Mouse (Mus musculus) layer of hippocampus, adult 8-10 months (tissue): ENCODE results near the gene Adcy4. TPM values are rescaled to one million over a fixed set of nuclear protein-coding genes. Genes with fewer than 3 reads are reported as not detected.

Source experiments
- DNase-seq, 2 experiments: peaks; one replicate each; pipeline ENCODE4 v3.0.0; 2022; ENCODE audit warnings: low spot score in 2 of 2
- total RNA-seq, 4 experiments: library from RNA; stranded (reverse); gene quantifications; 2 replicates each; pipeline ENCODE4 v1.2.4; 2022

The Adcy4 gene
- total RNA-seq, 4 experiments from 2014 or later: 3.4 to 6.8 (median 4.8) TPM

GRCm38 (mm10) chr14:55721076-55721475, 62.8 kb downstream of the Adcy4 start:
- no peak for DNase-seq

DNA sequence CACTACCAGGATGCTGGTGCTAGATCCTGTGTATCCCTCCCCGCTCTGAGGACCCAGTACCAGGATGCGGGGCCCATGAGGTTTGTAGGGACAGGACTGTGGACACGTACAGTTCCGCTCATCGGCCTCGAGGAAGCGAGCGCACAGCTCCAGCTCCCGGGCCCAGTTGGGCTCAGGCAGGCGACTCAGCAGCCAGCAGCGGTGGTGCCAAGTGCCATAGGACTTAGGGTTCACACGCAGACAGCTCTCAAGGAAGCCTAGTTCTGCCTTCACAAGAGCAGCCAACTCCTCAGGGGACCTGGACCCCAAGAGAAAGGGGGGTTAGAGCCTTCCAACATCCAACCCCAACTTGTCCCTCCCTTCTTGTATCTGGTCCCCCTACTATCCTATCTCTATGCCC, 63.2 kb downstream of the Adcy4 start:
- DNase-seq: no peak

DNA sequence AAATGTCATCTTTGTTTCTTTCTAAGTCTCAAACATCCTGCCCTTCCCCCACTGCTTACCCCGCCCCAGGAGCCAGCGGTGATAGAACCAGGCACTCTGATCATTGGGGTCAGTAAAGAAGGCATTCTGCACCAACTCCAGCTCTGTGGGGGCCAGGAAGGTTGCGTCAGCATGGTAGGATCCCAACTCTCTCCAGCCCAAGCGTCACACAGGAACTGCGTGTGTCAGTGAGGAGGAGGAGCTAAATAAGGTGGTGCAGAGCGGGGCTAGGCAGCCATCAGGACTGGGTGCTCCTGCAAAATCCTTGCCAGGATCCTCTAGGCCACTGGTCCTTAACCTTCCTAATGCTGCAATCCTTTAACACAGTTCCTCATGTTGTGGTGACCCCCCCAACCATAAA, 64.2 kb downstream of the Adcy4 start:
- no peak for DNase-seq

Other genes with a start within 250 kb of the Adcy4 start
- gene Pck2, start 243.8 kb downstream of the Adcy4 start, total RNA-seq: 10 to 100 TPM; 43.4 to 61.5 (median 50.3) TPM
- 10 to 100 TPM; 74.0 to 93.1 (median 82.3) TPM for gene Dcaf11, start 224.1 kb downstream of the Adcy4 start, total RNA-seq
- 1 to 10 TPM in 2 of 4 experiments, under 1 TPM in 1, not detected in 1; 0.94 to 2.0 (median 1.4) TPM for gene A730061H03Rik, start 223.7 kb downstream of the Adcy4 start, total RNA-seq
- not detected for gene Fitm1, start 208.5 kb downstream of the Adcy4 start, total RNA-seq
- gene Psme1, start 206.0 kb downstream of the Adcy4 start, total RNA-seq: 10 to 100 TPM; 57.9 to 75.0 (median 67.3) TPM
- gene Emc9, start 198.8 kb downstream of the Adcy4 start, total RNA-seq: 10 to 100 TPM; 48.3 to 57.7 (median 53.8) TPM
- gene Psme2, start 193.0 kb downstream of the Adcy4 start, total RNA-seq: 10 to 100 TPM; 57.2 to 74.4 (median 69.8) TPM
- gene Rnf31, start 192.4 kb downstream of the Adcy4 start, total RNA-seq: 10 to 100 TPM; 36.5 to 56.0 (median 45.5) TPM
- gene Irf9, start 180.5 kb downstream of the Adcy4 start, total RNA-seq: 10 to 100 TPM; 15.4 to 19.1 (median 17.9) TPM
- gene Rec8, start 166.1 kb downstream of the Adcy4 start, total RNA-seq: 1 to 10 TPM; 1.1 to 2.8 (median 1.4) TPM
- gene Ipo4, start 148.1 kb downstream of the Adcy4 start, total RNA-seq: 100 to 1,000 TPM; 121 to 153 (median 140) TPM
- gene Gm49378, start 146.2 kb downstream of the Adcy4 start, total RNA-seq: 1 to 10 TPM; 4.2 to 7.5 (median 5.5) TPM
- gene Tm9sf1, start 140.3 kb downstream of the Adcy4 start, total RNA-seq: 10 to 100 TPM; 40.6 to 49.6 (median 44.7) TPM
- gene Tssk4, start 133.9 kb downstream of the Adcy4 start, total RNA-seq: 1 to 10 TPM; 1.2 to 1.9 (median 1.7) TPM
- gene Mdp1, start 123.6 kb downstream of the Adcy4 start, total RNA-seq: 10 to 100 TPM; 47.1 to 51.1 (median 49.6) TPM
- gene Gmpr2, start 112.2 kb downstream of the Adcy4 start, total RNA-seq: 10 to 100 TPM; 25.2 to 31.1 (median 28.6) TPM
- gene Nedd8, start 112.0 kb downstream of the Adcy4 start, total RNA-seq: 100 to 1,000 TPM; 290 to 309 (median 300) TPM
- gene Tinf2, start 102.3 kb downstream of the Adcy4 start, total RNA-seq: 10 to 100 TPM; 12.2 to 20.8 (median 16.0) TPM
- gene Tgm1, start 70.2 kb downstream of the Adcy4 start, total RNA-seq: 1 to 10 TPM in 2 of 4 experiments, not detected in 2; 5.4 to 8.2 TPM
- gene Rabggta, start 61.8 kb downstream of the Adcy4 start, total RNA-seq: 10 to 100 TPM; 42.8 to 53.5 (median 44.8) TPM
- 100 to 1,000 TPM in 3 of 4 experiments, 10 to 100 TPM in 1; 86.6 to 148 (median 116) TPM for gene Dhrs1, start 38.4 kb downstream of the Adcy4 start, total RNA-seq
- gene Nop9, start 38.4 kb downstream of the Adcy4 start, total RNA-seq: 10 to 100 TPM; 11.8 to 14.0 (median 13.1) TPM
- gene Cideb, start 25.6 kb downstream of the Adcy4 start, total RNA-seq: 1 to 10 TPM; 1.4 to 3.0 (median 1.7) TPM
- gene Ltb4r2, start 22.7 kb downstream of the Adcy4 start, total RNA-seq: under 1 TPM in 3 of 4 experiments, not detected in 1; 0.16 to 0.23 (median 0.22) TPM
- under 1 TPM in 1 of 4 experiments, not detected in 3; 0.32 TPM for gene Ltb4r1, start 18.1 kb downstream of the Adcy4 start, total RNA-seq
- gene Ripk3, start 4.8 kb upstream of the Adcy4 start, total RNA-seq: 1 to 10 TPM in 1 of 4 experiments, under 1 TPM in 2, not detected in 1; 0.95 to 3.4 (median 0.99) TPM
- gene Nfatc4, start 39.0 kb upstream of the Adcy4 start, total RNA-seq: 1 to 10 TPM; 1.4 to 2.0 (median 1.7) TPM
- 10 to 100 TPM in 2 of 4 experiments, 1 to 10 TPM in 2; 6.4 to 10.9 (median 9.3) TPM for gene Nynrin, start 69.9 kb upstream of the Adcy4 start, total RNA-seq
- under 1 TPM; 0.20 to 0.43 (median 0.33) TPM for gene Cbln3, start 100.3 kb upstream of the Adcy4 start, total RNA-seq
- gene Khnyn, start 100.9 kb upstream of the Adcy4 start, total RNA-seq: 10 to 100 TPM; 13.4 to 14.0 (median 13.7) TPM
- 10 to 100 TPM; 66.0 to 86.3 (median 78.8) TPM for gene Sdr39u1, start 116.2 kb upstream of the Adcy4 start, total RNA-seq
- under 1 TPM in 1 of 4 experiments, not detected in 3; 0.39 TPM for gene Cma1, start 160.6 kb upstream of the Adcy4 start, total RNA-seq
- not detected for gene Cma2, start 166.9 kb upstream of the Adcy4 start, total RNA-seq
- gene Mcpt1, start 233.9 kb upstream of the Adcy4 start, total RNA-seq: not detected
- not detected for gene Mcpt9, start 246.4 kb upstream of the Adcy4 start, total RNA-seq